Mouse (Mus musculus) CH12.LX (cell line): ENCODE measurements at regions not wholly inside any gene's neighbourhood (a gene's known extent, or its start where the extent isn't known, plus 50 kb on each side); places are given as distances from the start of the nearest gene placed in this dataset.

Experiments used
- DNase-seq: peaks from one replicate; pipeline ENCODE4 v3.0.0-alpha.2; 2013; ENCODE audit errors: extremely low read depth
- H3K27ac ChIP-seq: 2 replicates; pipeline ENCODE4 v1.5.1; 2012; ENCODE audit warnings: low read depth, mild to moderate bottlenecking, control low read depth, moderate library complexity; ENCODE audit not compliant: insufficient read depth
- H3K27me3 ChIP-seq: replicated peaks from 2 replicates; pipeline ENCODE3; 2012; ENCODE audit warnings: inconsistent platforms
- H3K36me3 ChIP-seq, 2 experiments: replicated peaks in 1 of 2; 2 replicates each; pipeline versions ENCODE3 to v1.6.1; 2012; ENCODE audit warnings: inconsistent platforms in 1 of 2, low read length in 1 of 2, mild to moderate bottlenecking in 1 of 2, mixed read lengths in 1 of 2, moderate library complexity in 1 of 2; ENCODE audit not compliant: control insufficient read depth in 1 of 2, insufficient read depth in 1 of 2
- H3K4me1 ChIP-seq, 2 experiments: 2 replicates each; pipeline ENCODE4 v1.6.1; 2012; ENCODE audit warnings: inconsistent platforms in 1 of 2, moderate library complexity in 1 of 2; ENCODE audit not compliant: insufficient read depth in 2 of 2, control insufficient read depth in 1 of 2
- H3K4me2 ChIP-seq: 2 replicates; pipeline ENCODE4 v1.6.1; 2012; ENCODE audit warnings: low read depth, mild to moderate bottlenecking, control low read depth; ENCODE audit not compliant: poor library complexity, insufficient read depth, severe bottlenecking
- H3K4me3 ChIP-seq, 3 experiments: fragments of 150-350 bp in 1 of 3; sonication (generic) in 1 of 3; replicated peaks in 1 of 3; 2 replicates each; pipeline versions ENCODE3 to v1.5.1; 2011 to 2012; ENCODE audit warnings: low read depth in 2 of 3, low read length in 2 of 3, mild to moderate bottlenecking in 2 of 3, moderate library complexity in 2 of 3, control low read depth in 1 of 3, improper control_type of control experiment in 1 of 3, inconsistent platforms in 1 of 3, mixed read lengths in 1 of 3; ENCODE audit not compliant: poor library complexity in 1 of 3
- H3K79me2 ChIP-seq: replicated peaks from 2 replicates; pipeline ENCODE4 v1.6.1; 2012; ENCODE audit warnings: mild to moderate bottlenecking, moderate library complexity; ENCODE audit not compliant: control insufficient read depth, poor library complexity, insufficient read depth, severe bottlenecking; ENCODE audit errors: extremely low read depth
- H3K9ac ChIP-seq: 2 replicates; pipeline ENCODE4 v1.6.1; 2012; ENCODE audit warnings: low read depth, mild to moderate bottlenecking, control low read depth, moderate library complexity; ENCODE audit not compliant: insufficient read depth
- H3K9me3 ChIP-seq: replicated peaks from 2 replicates; pipeline ENCODE3; 2012; ENCODE audit warnings: low read length, inconsistent platforms, mixed read lengths
- E2F4 ChIP-seq: IDR thresholded peaks from 2 replicates; pipeline ENCODE4 v1.6.1; 2011; ENCODE audit warnings: low read depth, low read length, improper control_type of control experiment; ENCODE audit not compliant: insufficient replicate concordance
- ELF1 ChIP-seq: IDR thresholded peaks from 2 replicates; pipeline ENCODE4 v1.6.1; 2014; ENCODE audit warnings: low read depth, mild to moderate bottlenecking, inconsistent platforms, low read length, improper control_type of control experiment
- ETS1 ChIP-seq: conservative IDR thresholded peaks from 2 replicates; pipeline ENCODE4 v1.6.1; 2012; ENCODE audit warnings: low read depth, mild to moderate bottlenecking, inconsistent platforms, low read length, improper control_type of control experiment, moderate library complexity
- GABPA ChIP-seq: IDR thresholded peaks from 2 replicates; pipeline ENCODE4 v1.6.1; 2012; ENCODE audit warnings: low read depth, low read length, improper control_type of control experiment, inconsistent platforms; ENCODE audit not compliant: insufficient replicate concordance
- IRF4 ChIP-seq: IDR thresholded peaks from 2 replicates; pipeline ENCODE4 v1.6.1; 2014; ENCODE audit warnings: low read depth, mild to moderate bottlenecking, inconsistent platforms, low read length, improper control_type of control experiment
- KAT2A ChIP-seq: IDR thresholded peaks from 2 replicates; pipeline ENCODE4 v1.6.1; 2012; ENCODE audit warnings: low read length, improper control_type of control experiment, inconsistent platforms; ENCODE audit not compliant: insufficient replicate concordance
- MAX ChIP-seq: IDR thresholded peaks from 2 replicates; pipeline ENCODE4 v1.6.1; 2011; ENCODE audit warnings: low read length, improper control_type of control experiment
- MEF2A ChIP-seq: IDR thresholded peaks from 2 replicates; pipeline ENCODE4 v1.6.1; 2014; ENCODE audit warnings: low read depth, mild to moderate bottlenecking, inconsistent platforms, low read length, improper control_type of control experiment, borderline replicate concordance
- MYC ChIP-seq: IDR thresholded peaks from 2 replicates; pipeline ENCODE4 v1.6.1; 2011; ENCODE audit warnings: low read depth, mild to moderate bottlenecking, improper control_type of control experiment, low read length
- NELFE ChIP-seq: IDR thresholded peaks from 2 replicates; pipeline ENCODE4 v1.6.1; 2011; ENCODE audit warnings: low read depth, low read length, improper control_type of control experiment
- NRF1 ChIP-seq: IDR thresholded peaks from 2 replicates; pipeline ENCODE4 v1.6.1; 2014; ENCODE audit warnings: low read depth, mild to moderate bottlenecking, inconsistent platforms, low read length, improper control_type of control experiment, moderate library complexity
- POLR2A ChIP-seq: IDR thresholded peaks from 2 replicates; pipeline ENCODE4 v1.6.1; 2011; ENCODE audit warnings: low read depth, mild to moderate bottlenecking, improper control_type of control experiment, low read length
- SIN3A ChIP-seq: IDR thresholded peaks from 2 replicates; pipeline ENCODE4 v1.6.1; 2012; ENCODE audit warnings: low read length, improper control_type of control experiment, inconsistent platforms
- UBTF ChIP-seq: IDR thresholded peaks from 2 replicates; pipeline ENCODE4 v1.6.1; 2012; ENCODE audit warnings: low read depth, mild to moderate bottlenecking, inconsistent platforms, low read length, improper control_type of control experiment, moderate library complexity
- USF2 ChIP-seq: conservative IDR thresholded peaks from 2 replicates; pipeline ENCODE4 v1.6.1; 2011; ENCODE audit warnings: low read depth, low read length, improper control_type of control experiment
- ZMIZ1 ChIP-seq: IDR thresholded peaks from 2 replicates; pipeline ENCODE4 v1.6.1; 2012; ENCODE audit warnings: low read depth, mild to moderate bottlenecking, inconsistent platforms, low read length, improper control_type of control experiment
- dilution Hi-C: fragments of 300-500 bp; cut with MboI; formaldehyde crosslinking; loops from 2 replicates; pipeline ENCODE4 v1.14.3; 2020; ENCODE audit warnings: low sequenced_read_pairs; ENCODE audit not compliant: extremely low pct_unique_long_range_greater_than_20kb, extremely low pct_ligation_motif_present
- in situ Hi-C: fragments of 300-500 bp; cut with MboI; formaldehyde crosslinking; loops from 3 replicates; pipeline ENCODE4 v1.14.3; 2019; ENCODE audit warnings: low sequenced_read_pairs, low pct_ligation_motif_present, low pct_unique_long_range_greater_than_20kb, mixed read lengths

- H3K27me3 ChIP-seq, result no peaks in the 10 kb centered on the region
Observed at GRCm38 (mm10) chr7:51339841-51340540, 170.8 kb upstream of the Ano5 start.

DNA sequence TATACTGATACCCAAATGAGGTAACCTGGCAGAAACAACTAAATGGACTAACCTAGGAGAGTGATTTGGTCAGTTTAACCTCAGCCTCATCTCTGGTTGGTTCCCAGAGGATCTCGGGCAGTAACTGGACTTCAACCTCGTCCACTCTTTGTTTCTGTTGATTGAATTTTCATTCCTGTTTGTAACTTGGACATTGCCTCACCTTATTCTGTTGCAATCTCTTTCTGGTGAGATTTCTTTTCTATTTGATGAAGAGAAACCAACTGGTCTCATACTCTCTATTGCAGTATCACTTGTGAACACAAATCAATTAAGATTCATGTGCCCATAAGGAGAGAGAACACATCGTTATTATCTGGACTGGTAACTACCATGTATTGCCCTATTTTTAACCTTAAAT is 163.3 kb upstream of the Ano5 start:
- Histone ChIP-seq H3K27me3 (no peaks in the 10 kb centered on the region), H3K4me3 (no peak overlapping the region), H3K27ac (no peak overlapping the region), H3K4me1 (no peaks in the 10 kb centered on the region), H3K4me2 (no peak overlapping the region), H3K36me3 (no peaks in the 10 kb centered on the region), H3K9ac (no peak overlapping the region), H3K79me2 (no peaks in the 10 kb centered on the region), H3K9me3 (peaks cover 10% of the 10 kb centered on the region)
- dilution Hi-C loops (no loop called here), in situ Hi-C loops (no loop called here)
- no peak for TF ChIP-seq ZMIZ1
- TF ChIP-seq UBTF, result no peak
- TF ChIP-seq USF2, result no peak
- TF ChIP-seq ETS1, result no peak
- TF ChIP-seq E2F4, result no peak
- no peak for TF ChIP-seq SIN3A
- no peak for TF ChIP-seq KAT2A
- no peak for TF ChIP-seq GABPA
- TF ChIP-seq NELFE, result no peak
- no peak for TF ChIP-seq ELF1
- no peak for TF ChIP-seq MYC
- TF ChIP-seq NRF1, result no peak
- DNase-seq, result no peak

More at GRCm38 (mm10) chr7:51339841-51340540, 170.8 kb upstream of the Ano5 start:
- no peak for DNase-seq
- H3K4me3 ChIP-seq, result no peak overlapping the region
- H3K27ac ChIP-seq, result no peak overlapping the region
- no peak overlapping the region for H3K4me2 ChIP-seq
- no peaks in the 10 kb centered on the region for H3K79me2 ChIP-seq
- dilution Hi-C loops, result no loop called here
- H3K9me3 ChIP-seq, result peaks cover 37% of the 10 kb centered on the region
- TF ChIP-seq GABPA (no peak), SIN3A (no peak), MAX (no peak), ELF1 (no peak), IRF4 (no peak), MEF2A (no peak), ZMIZ1 (no peak), POLR2A (no peak)
- in situ Hi-C loops, result no loop called here
- no peaks in the 10 kb centered on the region for H3K4me1 ChIP-seq
- H3K9ac ChIP-seq, result no peak overlapping the region
- no peaks in the 10 kb centered on the region for H3K36me3 ChIP-seq
